Mouse (Mus musculus): ENCODE results near the gene Slc9a7. TPM values are rescaled to one million over a fixed set of nuclear protein-coding genes. Genes with fewer than 3 reads are reported as not detected.

The Slc9a7 gene
- 2.0 and 2.1 TPM in 2 replicates for polyA plus RNA-seq (2016; fragmentation: Nextera tagmentation; extraction: Ambion mirVana)

DNA sequence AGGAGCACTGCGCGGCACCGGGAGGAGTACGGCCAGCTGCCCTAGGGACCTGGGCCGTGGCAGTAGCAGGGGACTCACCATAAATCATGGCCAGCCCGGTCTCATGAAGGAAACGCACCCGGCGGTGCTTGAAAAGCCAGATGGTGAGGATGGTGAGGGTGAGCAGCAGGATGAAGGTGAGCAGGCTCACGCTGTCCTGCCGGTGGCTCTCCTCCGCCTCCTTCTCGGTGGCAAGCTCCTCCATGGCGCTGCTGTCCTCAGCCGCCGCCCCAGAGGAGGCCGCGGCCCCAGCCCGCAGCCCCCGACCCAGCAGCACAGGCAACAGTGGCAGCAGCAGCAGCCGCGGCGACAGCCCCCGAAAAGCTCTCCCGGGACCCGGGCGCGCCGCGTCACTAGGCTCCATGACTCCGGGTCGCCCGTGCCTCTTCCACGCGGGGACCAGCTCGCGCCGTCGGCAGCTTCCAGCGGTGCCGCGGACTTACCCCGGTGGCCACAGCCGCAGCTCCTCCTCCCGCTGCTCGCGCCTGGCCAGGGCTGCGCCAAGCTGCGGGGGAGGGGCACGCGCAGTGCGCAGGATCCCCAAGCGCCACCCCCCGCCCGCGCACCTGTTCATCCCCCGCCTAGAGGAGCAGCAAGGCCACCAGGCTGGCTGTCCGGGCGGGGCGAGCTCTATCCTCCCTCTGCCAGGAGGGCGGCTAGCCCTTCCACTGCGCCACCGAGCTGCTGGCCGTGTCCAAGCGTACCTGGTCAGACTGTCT, at the start of gene Slc9a7:
Gene Slc9a7 (minus strand): TSS at position 526 of the 758 bp plus-strand sequence.
- peak; percentile 91 for ATAC-seq (ENCODE audit: low FRiP score)
- no peaks in the 10 kb centered on the region for H3K4me1 ChIP-seq
- 17% methylated on average over 56 of the region's 65 CpGs for WGBS
- H3K36me3 ChIP-seq (replicated peaks), result no peaks in the 10 kb centered on the region
- H3K4me3 ChIP-seq (replicated peaks), result peak within 1 kb of the TSS; percentile 60
- H3K9ac ChIP-seq, result peak within 1 kb of the TSS; percentile 54
- H3K27ac ChIP-seq, result no peak within 1 kb of the TSS
- no peaks in the 10 kb centered on the region for H3K9me3 ChIP-seq
- peak within 1 kb of the TSS; percentile 66 for H3K4me2 ChIP-seq
- no peaks in the 10 kb centered on the region for H3K27me3 ChIP-seq

DNA sequence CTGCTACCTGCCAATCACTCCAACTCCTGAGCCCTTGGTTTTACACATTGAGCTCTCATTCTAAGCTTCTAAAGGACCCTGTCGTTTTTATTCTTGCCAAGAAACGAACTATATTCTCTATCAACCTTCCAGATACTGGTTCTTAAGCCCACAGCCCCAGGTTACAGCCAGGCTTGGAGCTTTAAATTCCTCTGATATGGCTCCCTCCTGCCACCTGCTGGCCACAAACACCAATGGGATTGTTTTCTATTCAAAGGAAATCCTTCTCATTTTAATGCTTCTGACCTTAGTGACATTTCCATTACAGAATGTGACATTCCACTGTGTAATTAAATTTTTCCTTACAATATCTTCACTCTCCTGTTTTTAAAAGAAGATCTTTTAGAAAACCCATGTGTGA, 44.1 kb upstream of the Slc9a7 start:
- Histone ChIP-seq H3K4me1 (no peaks in the 10 kb centered on the region), H3K4me2 (no peak overlapping the region), H3K9ac (no peak overlapping the region), H3K36me3 (replicated peaks) (no peaks in the 10 kb centered on the region), H3K9me3 (no peaks in the 10 kb centered on the region), H3K27me3 (no peaks in the 10 kb centered on the region), H3K4me3 (replicated peaks) (no peak overlapping the region), H3K27ac (no peak overlapping the region)
- WGBS, result 21% methylated on average over 2 of the region's 2 CpGs
- ATAC-seq (ENCODE audit: low FRiP score), result no peak

DNA sequence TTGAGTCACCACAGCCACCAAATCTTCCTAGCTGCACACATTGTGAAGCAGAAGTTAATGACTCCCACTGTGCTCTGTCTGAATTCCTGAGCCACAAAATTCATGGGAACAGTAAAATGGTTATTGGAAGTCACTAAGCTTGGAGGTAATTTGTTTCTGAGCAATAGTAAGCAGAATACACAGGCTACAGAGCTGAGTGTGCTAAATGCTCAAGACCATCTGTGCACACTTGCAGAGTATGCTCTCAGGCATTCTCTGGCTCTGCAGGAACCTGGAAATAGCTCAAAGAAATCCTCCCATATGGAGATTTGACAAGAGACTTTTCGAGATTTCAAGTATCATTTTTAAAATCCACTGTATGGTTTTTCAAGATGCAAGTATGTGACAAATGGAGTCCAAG, 41.1 kb upstream of the Slc9a7 start:
- WGBS, result 69% methylated on average over 1 of the region's 1 CpGs
- H3K4me1 ChIP-seq, result no peaks in the 10 kb centered on the region

DNA sequence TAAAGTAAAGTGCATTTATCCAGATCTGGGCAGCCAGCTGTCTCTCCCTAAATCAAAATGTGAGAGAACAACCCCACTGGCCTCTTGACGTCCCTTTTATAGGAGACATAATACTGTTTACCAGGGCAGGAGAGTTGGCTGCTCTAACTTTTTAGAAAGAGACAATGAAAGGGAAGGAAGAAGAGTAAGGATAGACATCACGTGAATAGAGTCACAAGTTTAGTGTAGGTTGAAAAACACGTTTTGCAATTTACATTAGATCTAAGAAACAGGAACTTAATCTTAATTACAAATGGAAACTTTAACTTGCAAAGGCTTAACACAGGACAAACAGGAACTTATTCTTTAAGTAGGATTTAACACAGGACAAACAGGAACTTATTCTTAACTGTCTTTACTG, 15.6 kb upstream of the Slc9a7 start:
- no peak overlapping the region for H3K4me3 ChIP-seq (replicated peaks)
- H3K36me3 ChIP-seq (replicated peaks), result no peaks in the 10 kb centered on the region
- H3K9me3 ChIP-seq, result no peaks in the 10 kb centered on the region
- H3K4me2 ChIP-seq, result no peak overlapping the region
- no peaks in the 10 kb centered on the region for H3K4me1 ChIP-seq
- ATAC-seq (ENCODE audit: low FRiP score), result no peak
- WGBS, result 25% methylated on average over 3 of the region's 3 CpGs
- H3K9ac ChIP-seq, result no peak overlapping the region
- H3K27me3 ChIP-seq, result no peaks in the 10 kb centered on the region
- no peak overlapping the region for H3K27ac ChIP-seq

More for the DNA sequence above, 41.1 kb upstream of the Slc9a7 start:
- no peaks in the 10 kb centered on the region for H3K27me3 ChIP-seq
- H3K9ac ChIP-seq, result no peak overlapping the region
- no peaks in the 10 kb centered on the region for H3K36me3 ChIP-seq (replicated peaks)
- H3K9me3 ChIP-seq, result no peaks in the 10 kb centered on the region
- no peak overlapping the region for H3K27ac ChIP-seq
- no peak for ATAC-seq (ENCODE audit: low FRiP score)
- H3K4me2 ChIP-seq, result no peak overlapping the region
- no peak overlapping the region for H3K4me3 ChIP-seq (replicated peaks)

DNA sequence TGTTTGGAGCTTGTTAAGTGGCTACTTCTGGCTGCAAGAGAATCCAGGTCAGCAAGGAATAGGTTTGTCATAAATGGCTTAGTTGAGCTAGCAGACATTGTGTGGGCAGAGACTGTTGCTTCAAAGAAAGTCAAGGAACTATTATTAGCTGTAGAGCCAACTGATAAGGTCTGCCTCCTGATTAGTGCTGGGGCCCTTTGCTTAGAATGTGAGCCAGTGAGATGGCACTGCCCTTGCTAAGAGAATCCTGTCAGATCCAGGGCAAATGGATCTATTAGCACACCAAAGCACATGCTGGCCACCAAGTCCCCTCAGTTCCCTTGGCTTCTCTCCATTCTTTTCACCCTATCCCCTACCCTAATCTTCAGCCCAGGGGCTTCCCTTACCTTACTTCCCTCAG, 14.3 kb upstream of the Slc9a7 start:
- Histone ChIP-seq H3K9me3 (no peaks in the 10 kb centered on the region), H3K36me3 (replicated peaks) (no peaks in the 10 kb centered on the region), H3K4me2 (no peak overlapping the region), H3K27ac (no peak overlapping the region), H3K4me1 (no peaks in the 10 kb centered on the region), H3K4me3 (replicated peaks) (no peak overlapping the region), H3K9ac (no peak overlapping the region), H3K27me3 (no peaks in the 10 kb centered on the region)
- ATAC-seq (ENCODE audit: low FRiP score), result no peak

DNA sequence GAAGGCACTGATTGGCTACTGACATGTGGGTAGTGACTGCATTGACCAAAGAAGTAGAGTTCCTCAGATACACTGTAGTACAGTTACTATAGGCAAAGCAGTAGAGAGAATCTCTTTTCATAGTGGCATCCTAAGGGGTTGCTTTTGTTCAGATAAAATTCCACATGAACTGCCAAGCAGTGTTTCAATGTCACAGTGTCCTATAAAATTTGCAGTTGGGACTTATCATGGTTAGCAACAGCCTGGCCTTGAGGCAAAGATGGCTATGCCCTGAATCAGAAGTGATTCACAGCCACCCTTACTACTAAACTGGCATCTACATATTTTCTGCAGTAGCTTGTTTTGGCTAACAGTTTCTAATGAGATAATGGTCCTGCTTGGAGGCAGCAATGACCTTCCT, 11.7 kb upstream of the Slc9a7 start:
- Histone ChIP-seq H3K9ac (no peak overlapping the region), H3K9me3 (no peaks in the 10 kb centered on the region), H3K36me3 (replicated peaks) (no peaks in the 10 kb centered on the region), H3K4me3 (replicated peaks) (no peak overlapping the region), H3K27ac (no peak overlapping the region), H3K27me3 (no peaks in the 10 kb centered on the region), H3K4me1 (no peaks in the 10 kb centered on the region), H3K4me2 (no peak overlapping the region)
- ATAC-seq (ENCODE audit: low FRiP score), result no peak

DNA sequence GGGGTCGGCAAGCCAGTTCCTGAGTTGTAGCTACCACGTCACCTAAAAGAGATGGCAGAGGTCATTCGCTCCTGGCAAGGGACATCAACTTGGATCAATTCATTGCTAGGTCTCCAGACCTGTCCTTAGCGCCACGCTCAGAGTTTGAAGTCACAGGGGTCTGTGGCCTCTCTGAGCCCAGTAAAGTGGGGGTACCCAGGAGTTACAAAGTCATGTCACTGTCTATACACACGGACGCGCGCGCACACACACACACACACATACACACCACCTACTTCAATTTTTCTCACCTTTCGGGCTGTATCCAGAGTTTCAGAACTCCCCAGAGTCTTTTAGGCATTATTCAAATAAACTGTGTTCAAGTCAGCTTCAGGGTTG, 422 bp upstream of the Slc9a7 start:
- no peak; the same call in 1 of the 2 replicates for ATAC-seq (ENCODE audit: low FRiP score)
- Histone ChIP-seq H3K9ac (peak overlapping the region; percentile 54), H3K27ac (no peak overlapping the region), H3K27me3 (no peaks in the 10 kb centered on the region), H3K4me1 (no peaks in the 10 kb centered on the region), H3K36me3 (replicated peaks) (no peaks in the 10 kb centered on the region), H3K4me2 (peak overlapping the region; percentile 66), H3K4me3 (replicated peaks) (peak overlapping the region; percentile 60), H3K9me3 (no peaks in the 10 kb centered on the region)
- WGBS, result 34% methylated on average over 11 of the region's 11 CpGs

DNA sequence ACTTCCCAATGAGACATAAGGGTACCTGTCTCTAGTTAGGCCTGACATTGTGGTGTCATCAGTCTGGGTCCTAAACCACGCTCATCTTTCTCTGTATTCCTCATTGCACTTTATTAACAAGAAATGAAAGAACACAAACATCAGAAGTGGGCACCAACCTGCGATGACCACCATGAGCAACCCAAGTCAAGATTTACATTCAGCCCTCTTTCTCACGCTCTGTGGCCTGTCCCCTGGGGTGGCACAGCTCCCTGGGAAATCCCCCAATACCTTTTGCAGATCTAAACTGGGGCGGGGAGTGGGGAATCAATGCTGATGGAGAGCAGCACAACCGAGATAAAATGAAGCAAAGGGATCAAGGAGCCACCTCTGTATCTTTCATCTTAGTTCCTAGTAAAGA, 892 bp downstream of the Slc9a7 start:
- WGBS, result 31% methylated on average over 5 of the region's 5 CpGs
- no peak for ATAC-seq (ENCODE audit: low FRiP score)
- Histone ChIP-seq H3K4me3 (replicated peaks) (peak overlapping the region; percentile 60), H3K36me3 (replicated peaks) (no peaks in the 10 kb centered on the region), H3K27ac (no peak overlapping the region), H3K9ac (0 out of 2 replicates have a peak overlapping the region, but pooled peaks have one; percentile 25), H3K4me2 (peak overlapping the region; percentile 66), H3K9me3 (no peaks in the 10 kb centered on the region), H3K4me1 (no peaks in the 10 kb centered on the region), H3K27me3 (no peaks in the 10 kb centered on the region)

DNA sequence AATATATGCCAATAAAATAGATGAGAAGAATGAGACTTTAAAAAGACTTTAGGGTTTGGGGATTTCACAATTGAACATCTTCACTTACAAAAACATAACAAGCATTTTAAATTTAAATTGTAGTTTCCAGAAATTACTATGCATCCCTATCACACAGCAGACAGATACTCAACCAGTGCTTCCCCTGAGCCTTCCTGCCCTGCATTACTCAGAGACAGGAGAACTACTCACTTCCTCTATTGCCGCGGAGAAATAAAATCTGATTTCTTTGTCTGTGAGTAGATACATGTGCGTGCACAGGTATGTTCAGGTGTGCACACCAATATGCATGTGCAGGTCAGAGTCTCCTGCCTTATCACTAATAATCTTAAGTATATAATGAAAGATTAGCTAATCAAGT, 2.9 kb downstream of the Slc9a7 start:
- Histone ChIP-seq H3K4me2 (no peak overlapping the region), H3K36me3 (replicated peaks) (no peaks in the 10 kb centered on the region), H3K4me3 (replicated peaks) (no peak overlapping the region), H3K4me1 (no peaks in the 10 kb centered on the region), H3K9ac (no peak overlapping the region), H3K9me3 (no peaks in the 10 kb centered on the region), H3K27ac (no peak overlapping the region), H3K27me3 (no peaks in the 10 kb centered on the region)
- 85% methylated on average over 3 of the region's 3 CpGs for WGBS
- no peak for ATAC-seq (ENCODE audit: low FRiP score)

DNA sequence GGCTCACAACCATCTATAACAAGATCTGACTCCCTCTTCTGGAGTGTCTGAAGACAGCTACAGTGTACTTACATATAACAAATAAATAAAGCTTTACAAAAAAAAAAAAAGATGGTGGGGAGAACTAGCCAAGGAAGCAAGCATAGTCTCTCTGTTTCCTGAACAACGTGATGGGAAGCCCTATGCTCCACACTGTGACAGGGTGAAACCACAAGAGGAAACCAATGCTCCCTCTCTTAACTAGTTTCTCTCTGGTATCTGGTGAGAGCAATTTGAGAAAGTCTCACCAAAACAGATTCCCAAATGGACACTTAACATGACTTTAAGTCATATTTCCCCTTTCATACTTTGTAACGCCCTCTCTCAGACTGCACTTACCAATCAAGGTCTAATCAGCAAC, 5.4 kb downstream of the Slc9a7 start:
- Histone ChIP-seq H3K4me1 (no peaks in the 10 kb centered on the region), H3K36me3 (replicated peaks) (no peaks in the 10 kb centered on the region), H3K4me3 (replicated peaks) (no peak overlapping the region), H3K27ac (no peak overlapping the region), H3K27me3 (no peaks in the 10 kb centered on the region), H3K9me3 (no peaks in the 10 kb centered on the region), H3K4me2 (no peak overlapping the region), H3K9ac (no peak overlapping the region)
- no peak for ATAC-seq (ENCODE audit: low FRiP score)
- WGBS, result 69% methylated on average over 2 of the region's 2 CpGs

DNA sequence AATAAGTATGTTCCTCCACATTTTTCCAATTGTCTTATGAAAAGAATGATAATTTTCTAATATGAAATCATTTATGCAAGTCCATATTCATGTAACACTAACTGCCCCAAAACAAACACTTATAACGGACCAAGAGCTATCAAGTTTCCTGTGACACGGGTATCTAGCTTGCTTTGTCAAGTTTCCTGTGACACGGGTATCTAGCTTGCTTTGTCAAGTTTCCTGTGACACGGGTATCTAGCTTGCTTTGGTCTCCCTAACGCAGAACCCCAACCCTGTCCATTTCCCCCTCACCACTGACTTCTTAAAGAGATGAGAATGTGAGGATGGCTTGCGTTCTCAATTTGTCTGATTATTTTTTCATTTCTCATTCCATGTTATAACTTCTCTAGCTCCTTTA, 12.2 kb downstream of the Slc9a7 start:
- no peak overlapping the region for H3K4me3 ChIP-seq (replicated peaks)
- no peaks in the 10 kb centered on the region for H3K4me1 ChIP-seq

DNA sequence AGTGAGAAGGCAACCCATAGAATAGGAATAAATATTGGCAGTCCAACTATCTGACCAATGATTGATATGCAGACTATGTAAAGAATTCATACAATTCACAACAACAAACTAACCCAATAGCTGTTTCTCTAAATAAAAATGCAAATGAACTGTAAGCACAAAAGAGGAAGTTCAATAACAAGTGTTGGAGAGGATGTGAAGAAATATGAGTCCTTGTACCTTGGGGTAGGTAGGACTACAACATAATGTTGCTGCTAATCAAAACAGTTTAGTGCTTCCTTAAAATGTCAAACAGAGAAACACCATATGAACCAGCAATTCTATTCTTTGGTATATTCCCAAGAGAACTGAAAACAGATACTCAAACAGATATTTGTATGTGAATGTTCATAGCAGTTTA, 17.8 kb downstream of the Slc9a7 start:
- no peak for ATAC-seq (ENCODE audit: low FRiP score)
- no peaks in the 10 kb centered on the region for H3K36me3 ChIP-seq (replicated peaks)
- H3K4me2 ChIP-seq, result no peak overlapping the region
- H3K9ac ChIP-seq, result no peak overlapping the region
- no peaks in the 10 kb centered on the region for H3K27me3 ChIP-seq
- H3K4me3 ChIP-seq (replicated peaks), result no peak overlapping the region
- H3K27ac ChIP-seq, result no peak overlapping the region
- H3K9me3 ChIP-seq, result no peaks in the 10 kb centered on the region
- no peaks in the 10 kb centered on the region for H3K4me1 ChIP-seq

More for the DNA sequence above, 12.2 kb downstream of the Slc9a7 start:
- no peaks in the 10 kb centered on the region for H3K27me3 ChIP-seq
- no peaks in the 10 kb centered on the region for H3K36me3 ChIP-seq (replicated peaks)
- no peaks in the 10 kb centered on the region for H3K9me3 ChIP-seq
- H3K27ac ChIP-seq, result no peak overlapping the region
- no peak for ATAC-seq (ENCODE audit: low FRiP score)
- no peak overlapping the region for H3K9ac ChIP-seq
- no peak overlapping the region for H3K4me2 ChIP-seq
- 83% methylated on average over 6 of the region's 6 CpGs for WGBS

DNA sequence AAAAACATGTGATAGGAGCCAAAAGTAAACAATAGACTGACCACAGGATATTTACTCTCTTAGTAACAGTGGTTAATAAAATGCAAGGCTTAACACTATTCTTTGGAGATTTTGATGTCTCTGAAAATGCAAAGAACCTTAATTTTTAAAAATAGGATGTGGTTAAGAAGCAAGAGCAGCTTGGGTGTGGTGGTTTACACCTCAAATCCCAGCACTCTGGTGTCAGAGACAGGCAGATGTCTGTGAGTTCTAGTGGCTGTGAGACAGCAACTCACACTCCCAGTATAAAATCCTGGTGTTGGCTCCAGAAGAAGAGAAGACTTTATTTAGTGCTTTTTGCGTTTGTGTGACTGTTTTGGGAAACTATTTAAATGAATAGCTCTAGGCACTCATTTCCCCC, 19.6 kb downstream of the Slc9a7 start:
- Histone ChIP-seq H3K4me3 (replicated peaks) (no peak overlapping the region), H3K4me2 (no peak overlapping the region), H3K9me3 (no peaks in the 10 kb centered on the region), H3K36me3 (replicated peaks) (no peaks in the 10 kb centered on the region), H3K4me1 (no peaks in the 10 kb centered on the region), H3K27ac (no peak overlapping the region), H3K9ac (no peak overlapping the region), H3K27me3 (no peaks in the 10 kb centered on the region)
- ATAC-seq (ENCODE audit: low FRiP score), result no peak
- 54% methylated on average over 1 of the region's 1 CpGs for WGBS
